Mouse (Mus musculus): ENCODE results near the gene Limk1.
"Not testable (repeated sequence)": the region's sequence is repeated elsewhere in the genome, so short reads cannot be mapped to it uniquely, and the experiment has no call there.

Limk1 gene

GRCm38 (mm10) chr5:134678031-134678430 lies 10.4 kb downstream of the Limk1 start:
- peak; percentile 66 for DNase-seq (ENCODE audit: low read depth, low spot score)

- DNase-seq (ENCODE audit: low read depth, low spot score): no peak
Observed at GRCm38 (mm10) chr5:134677491-134677890, 10.9 kb downstream of the Limk1 start.

- DNase-seq (ENCODE audit: low read depth, low spot score): peak; percentile 86
Observed at GRCm38 (mm10) chr5:134675956-134676759, 12.2 kb downstream of the Limk1 start.

GRCm38 (mm10) chr5:134674977-134675376 lies 13.4 kb downstream of the Limk1 start:
- DNase-seq (ENCODE audit: low read depth, low spot score): no peak

GRCm38 (mm10) chr5:134672611-134673010 lies 15.8 kb downstream of the Limk1 start:
- DNase-seq (ENCODE audit: low read depth, low spot score): no peak

GRCm38 (mm10) chr5:134672198-134672516 lies 16.2 kb downstream of the Limk1 start:
- no peak for DNase-seq (ENCODE audit: low read depth, low spot score)

DNA sequence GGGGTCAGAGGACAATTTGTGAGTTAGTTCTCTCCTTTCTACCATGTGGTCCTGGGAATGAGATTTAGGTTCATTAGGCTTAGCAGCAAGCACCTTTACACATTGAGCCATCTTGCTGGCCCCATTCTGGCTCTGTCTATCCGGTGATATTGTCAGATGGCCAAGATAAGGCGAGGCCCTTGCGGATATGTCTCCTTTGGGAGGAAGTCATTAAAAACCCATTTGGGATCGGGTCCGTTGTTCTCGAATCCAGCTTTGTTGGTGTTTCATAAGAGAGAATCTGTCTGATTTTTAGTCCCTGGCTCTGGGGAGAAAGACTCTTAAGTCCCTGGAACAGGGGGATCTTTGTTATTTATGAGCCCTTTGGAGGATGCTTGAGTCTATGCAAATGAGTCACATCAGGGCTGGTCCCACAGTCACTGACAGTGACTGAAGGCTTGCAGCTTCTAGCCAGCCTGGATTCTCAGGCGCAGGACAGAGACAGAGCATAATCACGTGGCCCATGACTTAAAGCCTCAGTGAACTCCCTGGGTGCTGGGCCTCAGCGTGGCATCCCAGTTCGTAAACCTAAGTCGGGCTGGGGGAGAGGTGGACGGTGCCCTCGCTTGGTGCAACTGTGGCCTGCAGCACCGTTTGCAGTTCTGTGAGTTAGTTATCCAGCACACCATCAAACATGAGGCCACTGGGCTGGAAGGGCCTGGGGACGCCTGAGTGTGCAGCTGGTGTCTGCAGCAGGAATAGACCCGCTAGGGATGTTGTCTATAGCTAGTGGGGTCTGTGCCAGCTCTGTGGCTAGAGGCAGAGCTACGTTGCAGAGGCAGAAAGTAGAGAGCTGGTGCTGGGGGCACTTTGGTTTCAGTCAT lies 16.8 kb downstream of the Limk1 start:
- no peak for DNase-seq (ENCODE audit: low read depth, low spot score)

DNA sequence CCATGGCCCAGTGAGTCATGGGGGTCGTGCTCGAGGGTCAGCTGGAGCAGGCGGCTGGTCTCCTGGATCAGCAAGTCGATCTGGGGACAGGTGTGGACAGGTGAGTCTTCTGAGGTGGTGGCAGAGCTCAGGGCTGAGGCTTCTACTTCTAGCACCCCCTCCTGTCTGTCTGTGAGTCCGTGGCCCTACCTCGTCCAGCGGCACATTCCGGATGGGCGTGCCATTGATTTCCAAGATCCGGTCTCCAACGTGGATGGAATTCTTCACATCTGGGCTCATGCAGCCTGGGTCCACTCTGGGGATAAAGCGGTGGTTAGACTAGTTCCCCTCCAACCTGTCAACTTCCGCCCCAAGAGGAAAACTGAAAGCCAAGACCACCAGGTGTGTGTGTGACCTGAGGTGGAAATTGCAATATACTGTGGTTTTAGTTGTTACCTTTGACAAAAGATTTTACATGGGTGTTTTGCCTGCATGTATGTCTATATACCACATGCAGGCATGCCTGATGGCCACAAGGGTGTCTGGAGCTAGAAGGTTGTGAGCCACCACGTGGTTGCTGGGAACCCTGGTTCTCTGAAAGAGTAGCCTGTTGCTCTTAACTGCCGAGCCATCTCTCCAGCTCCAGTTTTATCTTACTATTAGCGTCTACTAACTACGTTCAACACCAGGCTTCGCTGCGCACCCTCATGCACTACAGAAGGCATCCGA lies 19.2 kb downstream of the Limk1 start:
- DNase-seq (ENCODE audit: low read depth, low spot score): no peak

DNA sequence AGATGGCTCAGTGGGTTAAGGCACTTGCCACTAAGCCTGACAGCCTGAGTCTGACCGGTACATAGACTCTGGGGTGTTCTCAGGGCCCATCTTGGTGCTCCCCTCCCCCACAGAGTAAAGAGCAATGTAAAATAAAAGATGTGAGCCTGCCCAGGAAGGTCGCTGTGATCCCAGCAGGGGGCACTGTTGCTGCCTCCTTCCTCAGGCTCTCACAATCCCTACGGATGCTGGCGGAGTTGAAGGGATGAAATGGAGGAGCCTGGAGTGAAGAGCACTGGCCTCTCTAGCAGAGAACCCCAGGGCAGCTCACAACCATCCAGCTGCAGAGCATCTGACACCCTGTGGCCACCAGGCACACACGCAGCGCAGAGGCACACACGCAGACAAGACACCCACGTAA lies 19.9 kb downstream of the Limk1 start:
- DNase-seq (ENCODE audit: low read depth, low spot score): no peak

DNA sequence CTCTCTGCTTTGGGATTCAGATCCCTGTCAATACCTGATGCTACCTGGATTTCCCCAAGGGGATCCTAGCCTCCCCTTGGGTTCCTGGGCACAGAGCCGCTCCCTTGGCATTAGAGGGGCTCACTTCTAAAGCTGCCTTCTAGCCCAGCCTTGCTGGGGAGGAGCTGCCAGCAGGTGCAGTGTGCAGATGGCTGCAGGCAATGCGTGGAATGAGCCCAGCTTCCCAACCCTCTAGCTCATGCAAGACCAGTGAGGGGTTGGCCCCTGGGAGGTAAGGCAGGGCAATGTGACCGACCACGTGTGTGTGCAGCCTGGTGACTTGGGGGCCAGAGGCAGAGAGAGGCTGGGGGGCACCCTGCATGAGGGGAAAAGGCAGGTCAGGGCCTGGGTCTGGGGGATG lies 31.7 kb downstream of the Limk1 start:
- DNase-seq (ENCODE audit: low read depth, low spot score): no peak

- DNase-seq (ENCODE audit: low read depth, low spot score): no peak
Observed at GRCm38 (mm10) chr5:134652015-134652414, 36.4 kb downstream of the Limk1 start.

GRCm38 (mm10) chr5:134650926-134651325 lies 37.5 kb downstream of the Limk1 start:
- DNase-seq (ENCODE audit: low read depth, low spot score): no peak

DNA sequence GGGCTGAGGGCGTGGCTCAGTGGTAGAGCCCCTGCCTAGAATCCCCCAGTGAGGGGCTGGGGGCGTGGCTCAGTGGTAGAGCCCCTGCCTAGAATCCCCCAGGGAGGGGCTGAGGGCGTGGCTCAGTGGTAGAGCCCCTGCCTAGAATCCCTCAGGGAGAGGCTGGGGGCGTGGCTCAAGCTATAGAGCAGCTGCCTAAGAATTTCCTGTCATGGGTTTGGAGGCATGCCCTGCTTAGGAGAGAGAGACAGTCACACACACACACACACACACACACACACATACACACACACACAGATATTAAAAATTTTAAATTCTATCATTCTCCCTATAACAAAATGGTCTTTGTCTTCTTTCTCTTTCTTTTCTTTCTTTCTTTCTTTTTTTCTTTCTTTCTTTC lies 39.4 kb downstream of the Limk1 start:
- not testable (repeated sequence) for DNase-seq (ENCODE audit: low read depth, low spot score)

DNA sequence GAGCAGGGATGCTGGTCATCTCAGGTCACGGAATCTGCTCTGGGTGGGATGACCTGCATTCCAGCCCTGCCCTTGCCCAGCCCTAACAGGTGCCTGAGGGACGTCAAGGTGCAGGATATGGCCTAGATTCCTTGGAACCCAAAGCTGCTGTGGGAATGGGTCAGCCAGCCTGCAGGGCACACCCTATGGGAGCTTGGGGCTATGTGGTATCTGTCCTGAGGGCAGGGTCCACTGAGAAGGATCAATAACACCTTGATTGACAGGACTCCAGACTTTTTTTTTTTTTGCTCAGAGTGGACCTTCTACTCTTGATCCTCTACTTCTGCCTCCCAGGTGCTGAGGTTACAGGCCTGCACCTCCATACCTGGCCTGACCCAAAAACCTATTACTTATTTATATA lies 41.0 kb downstream of the Limk1 start:
- DNase-seq (ENCODE audit: low read depth, low spot score): no peak

DNA sequence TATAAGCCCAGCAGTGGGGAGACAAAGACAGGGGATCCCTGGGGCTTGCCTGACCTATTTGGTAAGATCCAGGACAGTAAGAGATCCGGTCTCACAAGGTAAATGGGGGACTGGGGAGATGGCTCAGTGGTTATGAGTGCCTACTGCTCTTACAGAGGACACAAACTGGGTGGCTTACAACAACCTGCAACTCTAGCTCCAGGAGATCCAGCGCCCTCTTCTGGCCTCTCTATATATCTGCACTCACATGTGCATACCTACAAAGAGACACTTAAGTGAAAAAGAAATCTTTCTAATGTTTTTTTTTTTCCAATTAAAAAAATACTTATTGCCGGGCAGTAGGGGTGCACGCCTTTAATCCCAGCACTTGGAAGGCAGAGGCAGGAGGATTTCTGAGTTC lies 41.9 kb downstream of the Limk1 start:
- DNase-seq (ENCODE audit: low read depth, low spot score): no peak

DNA sequence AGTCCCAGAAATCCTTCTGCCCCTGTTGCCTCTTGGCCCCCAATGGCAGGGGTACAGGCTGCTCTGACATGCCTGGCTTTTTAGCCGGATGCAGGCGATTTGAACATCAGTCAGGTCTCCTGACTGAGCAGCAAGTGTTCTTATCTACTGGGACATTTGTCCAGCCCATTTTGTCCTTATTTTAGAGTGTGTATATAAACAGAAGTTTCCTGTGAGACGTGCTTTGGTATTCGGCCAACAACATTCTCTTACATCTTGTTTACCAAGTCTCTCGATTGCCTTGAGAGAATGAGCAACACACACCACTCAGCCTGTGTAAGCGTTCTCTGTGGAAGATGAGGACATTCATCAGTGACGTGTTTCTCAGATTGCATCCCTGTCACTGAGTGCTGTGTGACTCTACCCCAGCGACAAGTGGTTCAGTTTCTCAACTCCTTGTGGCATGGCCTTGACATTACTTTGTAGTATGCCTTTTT lies 43.7 kb downstream of the Limk1 start:
- no peak for DNase-seq (ENCODE audit: low read depth, low spot score)

DNA sequence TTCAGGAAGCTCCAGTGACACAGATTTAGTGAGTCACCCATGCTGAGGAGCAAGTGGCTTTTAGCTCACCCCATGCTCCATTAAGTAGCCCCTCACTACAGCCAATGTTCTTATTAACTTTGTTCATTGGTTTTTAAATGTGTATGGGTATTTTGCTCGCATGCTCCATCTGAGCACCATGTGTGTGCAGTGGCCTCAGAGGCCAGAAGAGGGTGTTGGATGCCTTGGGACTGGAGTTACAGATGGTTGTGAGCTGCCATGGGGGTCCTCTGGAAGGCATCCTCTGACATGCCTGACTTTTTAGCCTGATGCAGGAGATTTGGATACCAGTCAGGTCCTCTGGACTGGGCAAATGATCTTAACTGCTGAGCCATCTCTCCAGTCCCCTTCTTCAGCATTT lies 44.3 kb downstream of the Limk1 start:
- no peak for DNase-seq (ENCODE audit: low read depth, low spot score)

- DNase-seq (ENCODE audit: low read depth, low spot score): no peak
Observed at GRCm38 (mm10) chr5:134640371-134640770, 48.0 kb downstream of the Limk1 start.

DNA sequence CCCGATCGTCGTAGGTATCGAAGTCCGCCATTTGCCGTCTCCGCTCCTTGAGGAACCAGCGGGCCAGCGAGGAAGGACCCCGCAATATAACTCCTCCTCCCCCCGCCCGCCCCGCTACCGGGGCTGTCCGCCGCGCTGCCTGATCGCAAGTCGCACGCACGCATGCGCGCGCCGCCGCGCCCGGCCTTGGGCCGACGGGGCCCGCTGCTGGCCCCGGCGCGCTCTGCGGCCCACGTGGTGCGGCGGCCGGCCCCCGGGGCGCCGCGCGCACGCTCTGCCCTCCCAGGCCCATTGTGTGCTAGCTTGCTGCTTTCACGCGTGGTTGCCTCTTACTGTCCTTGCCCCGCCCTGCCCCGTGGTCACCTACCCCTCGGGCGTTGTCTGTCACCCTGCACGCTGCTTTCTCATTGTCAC lies 49.1 kb downstream of the Limk1 start, which contains the start of gene Eif4h:
Eif4h (minus strand) TSS at position 222 of the 414 bp plus-strand sequence.
- peak; percentile 97 for DNase-seq (ENCODE audit: low read depth, low spot score)

DNA sequence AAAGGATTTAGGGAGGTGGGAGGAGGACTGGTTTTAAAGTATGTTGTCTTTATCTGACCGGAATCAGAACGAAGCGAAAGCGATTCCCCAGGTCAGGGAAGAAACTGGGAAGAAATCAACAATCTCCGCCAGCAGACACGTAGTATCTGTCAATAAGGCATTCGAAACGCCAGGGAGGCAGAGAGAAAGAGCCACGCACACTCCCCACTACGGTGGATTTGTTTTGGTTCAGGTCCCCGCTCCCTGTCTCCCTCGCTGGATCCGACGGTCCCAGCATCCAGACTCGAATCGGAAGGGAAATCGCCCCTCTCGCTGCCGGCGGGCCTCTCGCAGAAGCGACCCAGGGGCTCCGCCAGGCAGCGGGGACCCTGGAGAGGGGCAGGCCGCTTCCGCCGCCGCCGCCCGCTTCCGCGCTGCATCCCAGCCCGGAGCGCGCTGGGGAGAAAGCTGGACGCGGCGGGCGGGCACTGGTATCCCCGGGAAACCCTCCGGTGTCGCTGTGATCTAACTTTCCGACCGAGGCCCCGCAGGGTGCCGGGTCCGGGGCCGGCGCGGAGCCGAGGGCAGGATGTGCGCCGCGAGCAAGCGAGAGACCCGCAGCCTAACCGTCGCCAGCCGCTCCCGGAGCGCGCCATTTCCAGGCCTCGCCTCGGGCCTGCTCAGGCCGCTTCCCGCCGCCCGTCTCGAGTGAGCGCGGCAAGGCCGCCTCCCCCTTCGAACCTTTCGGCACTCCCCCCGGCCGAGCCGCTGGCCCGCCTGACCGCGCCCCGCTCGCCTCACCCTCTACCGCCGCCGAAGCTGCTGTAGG lies 49.7 kb downstream of the Limk1 start:
- DNase-seq (ENCODE audit: low read depth, low spot score): no peak

- DNase-seq (ENCODE audit: low read depth, low spot score): no peak
Observed at GRCm38 (mm10) chr5:134637820-134638367, 50.5 kb downstream of the Limk1 start.
